Mouse (Mus musculus): ENCODE data around the gene Foxl2.

Gene Foxl2

DNA sequence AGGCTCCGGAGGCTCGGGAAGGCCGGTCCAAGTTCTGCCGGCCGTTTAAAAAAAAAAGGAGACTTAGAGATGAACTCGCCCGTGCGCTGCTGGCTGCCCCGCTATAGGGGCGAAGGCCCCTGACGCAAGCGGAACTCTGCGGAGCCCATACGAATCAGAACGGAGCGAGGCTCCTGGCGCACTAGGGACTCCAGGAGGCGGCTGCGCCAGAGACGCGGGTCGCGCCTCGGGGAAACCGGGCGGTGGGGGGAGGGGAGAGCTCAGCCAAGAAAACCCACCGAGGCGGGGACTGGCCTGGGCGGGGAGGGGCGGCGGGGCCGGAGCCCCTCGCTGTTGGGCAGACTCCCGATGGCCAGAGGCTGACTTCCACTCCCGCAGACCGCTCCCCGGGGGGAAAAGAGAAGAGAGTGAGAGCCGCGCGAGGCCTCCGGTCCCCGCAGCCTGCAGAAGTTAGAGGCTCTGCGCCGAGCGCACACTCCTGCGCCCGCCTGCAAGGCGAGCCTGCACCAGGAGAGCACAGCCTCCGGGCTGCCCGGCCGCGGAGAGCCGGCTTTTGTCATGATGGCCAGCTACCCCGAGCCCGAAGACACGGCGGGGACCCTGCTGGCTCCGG, at the start of gene Foxl2:
Gene Foxl2, plus strand, starts transcription at position 186 of the 613 bp plus-strand sequence.
- DNase-seq, result no peak

DNA sequence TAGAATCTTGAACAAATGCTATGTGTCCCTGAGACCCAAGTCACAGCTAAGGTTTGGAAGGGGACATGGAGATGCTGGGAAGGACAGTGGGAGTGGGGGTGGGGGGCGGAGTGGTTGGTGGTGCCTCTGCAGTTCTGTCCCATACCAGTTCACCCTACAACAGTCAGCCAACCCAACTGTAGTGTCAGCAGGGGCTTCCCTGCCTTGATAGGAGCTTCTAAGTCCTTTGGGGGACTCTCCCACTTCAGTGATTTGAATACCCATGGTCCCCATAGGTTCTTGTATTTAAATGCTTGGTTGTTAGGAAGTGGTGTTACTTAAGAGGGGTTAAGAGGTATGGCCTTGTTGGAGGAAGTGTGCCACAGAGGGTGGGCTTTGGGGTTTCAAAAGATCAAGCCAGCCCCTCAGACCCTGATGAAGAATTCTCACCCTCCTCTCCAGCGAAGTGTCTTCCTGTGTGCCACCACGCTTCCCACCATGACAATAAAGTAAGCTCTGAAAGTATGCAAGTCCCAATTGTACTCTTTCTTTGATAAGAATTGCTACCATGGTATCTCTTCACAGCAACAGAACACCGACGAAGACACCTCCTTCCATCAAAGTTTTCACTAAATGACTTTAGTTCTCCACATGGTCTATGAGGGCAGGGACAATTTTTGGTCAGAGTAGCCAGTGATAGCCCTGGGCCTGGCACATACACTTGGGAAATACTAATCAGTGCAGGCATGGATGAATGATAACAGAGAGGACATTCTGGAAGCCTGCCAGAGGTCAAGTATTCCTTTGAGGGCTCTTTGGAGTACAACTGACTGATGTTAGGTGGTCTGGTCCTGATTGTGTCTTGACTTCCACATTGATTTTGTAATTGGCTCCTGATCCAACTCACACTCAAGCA, 34.2 kb upstream of the Foxl2 start:
- no peak for DNase-seq

DNA sequence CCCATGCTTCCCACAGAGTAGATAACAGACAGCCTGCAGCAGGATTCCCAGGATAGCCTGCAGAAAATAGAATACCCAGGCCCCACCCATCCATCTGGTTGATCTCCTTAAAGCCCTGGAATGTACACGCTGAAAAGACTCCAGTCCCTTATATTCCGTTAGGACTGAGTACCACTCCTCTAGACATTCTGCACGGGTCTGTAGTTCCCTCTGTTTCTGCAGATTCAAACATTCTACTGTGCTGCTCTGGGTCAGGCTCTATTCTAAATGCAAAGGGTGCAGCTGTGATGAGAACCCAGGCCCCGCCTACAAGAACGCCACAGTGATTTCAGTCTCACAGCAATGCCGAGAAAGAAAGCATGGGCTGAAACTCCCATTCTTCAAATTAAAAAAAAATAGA, 32.0 kb upstream of the Foxl2 start:
- DNase-seq, result no peak

DNA sequence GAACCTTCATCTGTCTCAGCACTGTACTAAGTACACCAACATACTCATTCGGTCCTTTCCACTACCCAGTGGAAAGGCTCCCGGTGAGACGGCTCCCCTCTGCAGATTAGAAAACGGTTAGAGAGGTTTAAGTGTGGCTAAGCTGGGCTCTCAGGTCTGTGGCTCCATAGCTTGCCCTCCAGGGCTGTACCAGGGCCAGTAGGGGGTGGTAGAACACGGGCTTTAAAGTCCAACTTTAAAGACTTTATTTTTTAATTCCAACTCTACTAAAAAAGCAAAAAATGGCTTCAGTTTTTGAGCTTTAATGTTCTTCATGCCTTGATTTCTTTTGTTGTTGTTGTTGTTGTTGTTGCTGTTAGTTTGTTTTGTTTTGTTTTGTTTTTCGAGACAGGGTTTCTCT, 30.9 kb upstream of the Foxl2 start:
- DNase-seq, result no peak

DNA sequence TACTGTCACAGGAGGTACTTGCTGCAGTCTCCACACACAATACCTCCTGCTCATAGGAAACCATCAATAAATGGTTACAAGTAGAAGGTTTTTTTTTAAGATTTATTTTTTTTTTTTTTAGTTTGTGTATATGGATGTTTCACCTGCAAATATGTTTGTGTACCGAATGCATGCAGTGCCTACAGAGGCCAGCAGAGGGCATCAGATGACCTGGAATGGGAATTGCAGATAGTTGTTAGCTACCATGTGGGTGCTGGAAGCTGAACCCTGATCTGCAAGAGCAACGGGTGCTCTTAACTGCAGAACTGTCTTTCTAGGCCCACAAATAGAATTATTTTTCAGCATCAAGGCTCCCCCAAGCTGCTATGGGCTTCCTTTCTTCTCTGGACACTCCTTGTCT, 25.6 kb upstream of the Foxl2 start:
- no peak for DNase-seq

DNA sequence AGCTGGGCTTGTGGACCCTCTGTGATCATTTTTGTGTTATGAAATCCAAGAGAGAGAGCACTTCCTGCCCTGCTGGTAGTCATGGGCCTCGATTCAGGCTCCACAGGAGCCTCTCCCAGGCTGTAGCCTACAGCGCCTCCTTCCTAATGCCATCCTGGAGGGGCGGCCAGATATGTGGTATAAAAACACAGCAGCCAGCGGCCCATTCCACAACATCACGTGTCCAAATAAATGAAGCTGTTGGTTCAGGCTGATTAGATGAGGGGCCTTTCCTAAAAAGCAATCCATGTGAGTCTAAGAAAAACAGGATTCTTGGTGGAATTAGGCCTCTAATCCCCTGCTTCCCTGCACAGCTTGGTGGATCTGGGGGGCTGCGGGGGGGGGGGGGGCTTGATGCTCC, 22.2 kb upstream of the Foxl2 start:
- no peak for DNase-seq

DNA sequence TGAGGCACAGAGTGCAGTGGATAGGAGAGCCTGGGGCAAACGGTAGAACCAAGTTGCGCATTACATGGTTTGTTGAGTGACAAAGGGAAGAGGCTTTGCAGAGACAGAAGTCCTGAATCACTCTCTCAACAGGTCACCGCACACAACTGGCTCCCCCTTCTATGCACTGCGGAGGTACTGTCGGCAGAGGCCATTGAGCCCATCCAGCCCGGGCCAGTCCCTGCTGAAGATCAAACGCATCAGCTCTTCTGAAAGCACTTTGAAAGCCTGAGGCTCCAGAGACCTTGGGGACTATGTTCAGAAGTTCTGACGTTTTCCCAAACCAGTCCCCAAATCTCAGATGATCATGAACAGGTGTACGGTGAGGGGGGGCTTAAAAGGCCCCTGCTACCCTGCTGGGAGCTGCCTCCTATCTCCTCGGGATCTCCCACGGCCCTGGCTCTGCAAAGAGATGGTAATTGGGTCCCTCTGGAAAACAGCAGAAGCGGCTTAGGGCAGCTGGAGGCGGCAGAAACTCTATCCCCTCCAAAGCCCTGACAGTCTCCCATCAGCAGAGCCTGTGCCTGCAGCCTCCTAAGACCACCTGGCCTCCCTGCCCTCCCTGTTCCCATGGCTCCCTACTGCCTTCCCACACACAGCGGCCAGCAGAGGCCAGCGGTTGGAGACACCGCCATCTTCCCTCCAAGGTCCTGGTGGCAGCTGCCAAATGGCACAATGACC, 19.7 kb upstream of the Foxl2 start:
- DNase-seq, result no peak

DNA sequence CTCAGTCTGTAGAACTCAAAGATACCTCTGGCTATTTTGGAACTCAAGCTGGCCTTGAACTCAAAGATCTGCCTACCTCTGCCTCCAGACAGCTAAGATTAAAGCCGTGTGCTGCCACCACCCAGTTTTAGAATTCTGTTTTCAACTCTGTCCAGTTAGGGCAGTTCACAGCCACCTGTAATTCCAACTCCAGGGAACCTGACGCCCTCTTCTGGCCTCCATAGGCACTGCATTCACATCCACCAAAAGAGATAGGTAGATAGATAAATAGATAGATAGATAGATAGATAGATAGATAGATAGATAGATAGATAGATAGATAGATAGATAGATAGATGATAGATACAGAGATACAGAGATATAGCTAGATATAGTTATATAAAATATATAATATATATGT, 15.8 kb upstream of the Foxl2 start:
- DNase-seq, result no peak

DNA sequence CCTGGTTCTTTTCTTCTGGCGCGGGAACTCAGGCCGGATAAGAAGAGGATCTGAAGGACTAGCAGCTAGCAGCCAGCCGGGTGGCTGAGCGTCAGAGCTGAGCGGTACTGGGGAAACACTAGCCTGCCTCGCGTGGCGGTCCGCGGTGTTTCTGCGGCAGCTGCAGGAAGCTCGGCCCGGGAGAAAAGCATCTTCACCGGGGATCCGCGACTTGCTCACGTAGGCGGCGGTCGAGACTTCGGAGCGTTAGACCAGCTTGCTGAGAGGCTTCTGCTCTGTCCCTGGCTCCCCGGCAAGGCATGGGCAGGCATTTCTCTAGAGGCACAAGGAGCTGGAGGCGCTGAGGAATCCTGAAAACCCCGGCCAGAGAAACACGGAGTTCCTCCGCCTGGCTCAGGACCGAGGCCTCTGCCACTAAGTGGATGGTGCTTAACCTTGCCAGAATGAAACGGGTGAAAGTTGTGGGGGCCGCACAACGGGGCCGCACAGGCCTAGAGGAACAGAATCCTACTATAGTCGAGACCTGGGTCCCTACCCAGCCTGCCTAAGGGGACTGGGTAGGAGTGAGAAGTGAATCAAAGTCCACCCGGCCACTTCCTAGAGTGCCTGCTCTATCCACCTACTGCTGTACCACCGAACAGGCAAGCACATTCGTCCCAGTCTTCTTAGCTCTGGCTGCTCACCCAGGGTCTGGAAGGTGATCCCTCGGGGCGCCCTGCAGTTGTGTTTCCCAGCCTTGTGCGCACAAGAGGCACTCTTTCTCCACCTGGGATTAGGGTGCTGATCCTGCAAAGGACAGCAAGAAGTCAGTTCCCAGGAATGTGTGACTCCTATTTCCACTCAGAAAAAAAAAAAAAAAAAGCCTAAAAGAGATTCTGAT, 2.7 kb upstream of the Foxl2 start:
- no peak for DNase-seq

DNA sequence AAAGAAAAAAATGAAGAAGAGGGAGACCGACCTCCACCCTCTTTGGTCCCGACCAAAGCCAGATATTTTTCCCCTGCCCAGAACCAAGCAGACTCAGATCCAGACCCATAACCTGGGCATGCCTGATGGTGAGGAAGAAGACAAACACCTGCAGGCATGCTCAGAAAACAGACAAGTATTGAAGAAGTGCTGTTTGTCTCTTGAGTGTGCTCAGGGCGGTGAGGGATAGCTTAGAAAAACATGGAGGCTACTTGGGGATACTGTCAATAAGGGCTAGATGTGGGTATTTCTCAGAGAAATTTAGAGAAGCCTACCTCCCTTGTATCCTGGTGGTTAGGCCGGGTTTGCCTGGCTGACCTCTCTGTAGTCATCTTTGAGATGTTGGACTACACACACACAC, 1.8 kb upstream of the Foxl2 start:
- no peak for DNase-seq

DNA sequence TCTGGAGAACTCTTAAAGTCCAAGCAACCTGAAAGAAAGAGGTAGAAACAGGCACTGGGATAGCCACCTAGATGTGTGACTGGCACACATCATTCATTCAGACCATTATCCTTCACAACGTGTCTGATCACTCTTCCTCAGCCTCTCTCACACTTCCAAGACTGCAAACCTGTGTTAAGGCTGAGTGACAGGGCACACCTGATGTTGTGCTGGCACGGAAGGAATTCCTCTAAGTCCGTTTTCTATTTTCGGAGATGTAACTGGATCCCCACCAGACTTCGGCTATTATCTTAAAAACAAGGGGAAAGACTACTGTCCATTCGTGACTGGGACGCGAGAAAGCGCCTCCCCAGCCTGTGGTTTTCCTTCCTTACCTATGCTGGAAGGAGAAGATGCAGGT, 1.3 kb upstream of the Foxl2 start:
- no peak for DNase-seq

DNA sequence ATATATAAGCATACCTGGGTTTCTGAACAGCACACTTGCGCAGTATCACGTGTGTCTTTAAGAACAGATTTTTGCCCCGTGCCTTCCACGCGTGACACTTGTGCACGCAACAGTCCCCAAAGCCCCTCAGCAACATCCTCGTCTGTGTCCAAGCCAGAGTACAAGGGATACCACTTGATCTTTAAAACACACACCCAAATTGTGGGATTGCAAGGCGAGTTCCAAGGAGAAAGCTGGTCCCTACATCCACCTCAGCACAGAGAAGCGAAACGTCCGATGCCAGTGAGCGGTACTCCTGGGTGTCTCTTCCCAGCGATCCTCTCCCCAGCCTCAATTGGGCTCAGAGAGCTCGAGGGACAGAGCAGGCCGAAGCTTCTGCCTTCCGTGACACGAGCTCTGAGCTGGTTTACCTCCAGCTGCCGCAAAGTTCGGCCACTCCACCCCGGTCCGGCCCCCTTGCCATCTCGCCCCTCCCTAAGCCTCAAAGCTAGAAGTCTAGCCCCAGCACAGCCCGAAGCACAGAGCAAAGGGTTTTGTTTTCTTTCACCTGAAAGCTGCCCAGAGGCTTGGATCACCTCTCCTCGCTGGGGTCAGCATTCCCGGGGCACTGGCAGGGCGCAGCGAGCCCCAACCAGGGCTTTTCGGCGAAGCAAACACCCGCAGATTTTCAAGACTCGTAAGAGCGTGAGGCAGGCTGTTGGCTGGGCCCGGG, 541 bp upstream of the Foxl2 start:
- no peak for DNase-seq

DNA sequence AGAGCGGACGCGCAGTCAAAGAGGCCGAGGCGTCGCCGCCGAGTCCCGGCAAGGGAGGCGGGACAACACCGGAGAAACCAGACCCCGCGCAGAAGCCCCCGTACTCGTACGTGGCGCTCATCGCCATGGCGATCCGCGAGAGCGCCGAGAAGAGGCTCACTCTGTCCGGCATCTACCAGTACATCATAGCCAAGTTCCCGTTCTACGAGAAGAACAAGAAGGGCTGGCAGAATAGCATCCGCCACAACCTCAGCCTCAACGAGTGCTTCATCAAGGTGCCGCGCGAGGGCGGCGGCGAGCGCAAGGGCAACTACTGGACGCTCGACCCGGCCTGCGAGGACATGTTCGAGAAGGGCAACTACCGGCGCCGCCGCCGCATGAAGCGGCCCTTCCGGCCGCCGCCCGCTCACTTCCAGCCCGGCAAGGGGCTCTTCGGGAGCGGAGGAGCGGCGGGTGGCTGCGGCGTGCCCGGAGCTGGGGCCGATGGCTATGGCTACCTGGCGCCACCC, 682 bp downstream of the Foxl2 start:
- DNase-seq, result no peak

DNA sequence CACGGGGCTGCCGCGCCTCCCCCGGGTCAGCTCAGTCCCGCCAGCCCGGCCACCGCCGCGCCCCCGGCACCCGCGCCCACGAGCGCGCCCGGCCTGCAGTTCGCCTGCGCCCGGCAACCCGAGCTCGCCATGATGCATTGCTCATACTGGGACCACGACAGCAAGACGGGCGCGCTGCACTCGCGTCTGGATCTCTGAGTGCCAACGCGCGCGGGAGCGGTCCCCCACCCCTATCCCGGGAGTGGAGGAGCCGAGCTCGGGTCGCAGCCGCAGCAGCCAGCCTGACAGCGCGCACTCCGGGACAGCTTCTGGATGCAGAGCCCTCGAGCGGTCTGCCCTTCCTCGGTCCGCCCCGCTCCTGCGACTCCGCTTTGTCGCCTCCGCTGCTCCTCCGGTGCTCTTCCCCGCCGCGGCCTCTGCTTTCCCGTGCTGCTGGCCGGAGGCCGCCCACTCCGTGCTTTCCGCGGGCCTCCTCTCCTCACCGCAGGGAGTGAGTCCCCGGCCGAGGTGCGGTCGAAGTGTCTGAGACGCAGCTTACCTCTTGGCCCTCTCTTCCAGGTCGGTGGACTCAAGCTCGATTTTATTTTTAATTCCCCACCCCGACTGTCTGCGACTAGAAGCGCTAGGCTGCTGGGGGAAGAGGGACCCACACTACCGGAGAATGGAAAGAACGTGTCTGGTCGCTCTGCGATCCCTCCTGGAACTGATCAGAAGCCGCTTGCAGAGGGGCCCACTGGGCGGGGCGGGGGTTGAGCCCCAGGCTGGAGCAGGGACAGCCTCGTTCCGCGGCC, 1.7 kb downstream of the Foxl2 start:
- no peak for DNase-seq

DNA sequence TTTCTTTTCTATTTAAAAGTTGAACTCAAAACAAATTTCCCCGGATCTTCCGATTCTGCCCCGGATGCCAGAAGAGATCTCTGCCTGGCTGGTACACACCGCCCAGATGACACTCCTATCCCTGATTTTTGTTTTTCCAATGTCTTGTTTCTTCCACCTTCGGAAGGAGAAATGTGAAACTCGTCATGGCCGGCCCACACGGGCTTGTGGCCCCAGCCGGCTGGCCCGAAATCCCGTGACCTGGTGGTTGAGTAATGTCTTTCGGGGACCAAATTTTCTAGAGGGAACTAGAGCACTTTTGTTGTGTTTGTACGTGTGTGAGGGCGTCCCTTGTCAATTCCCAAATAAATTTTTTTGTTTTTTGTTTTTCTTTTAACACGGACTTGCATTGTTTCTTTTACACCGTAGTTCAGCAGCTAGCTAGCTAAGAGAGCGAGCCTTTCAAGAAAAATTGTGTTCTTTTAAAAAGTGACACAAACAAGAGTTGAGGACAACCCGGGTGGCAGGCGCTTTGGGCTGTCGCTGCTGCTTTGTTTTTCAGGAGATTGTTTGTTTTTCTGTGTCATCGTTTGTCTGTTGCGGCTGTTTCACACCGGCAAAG, 2.8 kb downstream of the Foxl2 start:
- DNase-seq, result no peak

DNA sequence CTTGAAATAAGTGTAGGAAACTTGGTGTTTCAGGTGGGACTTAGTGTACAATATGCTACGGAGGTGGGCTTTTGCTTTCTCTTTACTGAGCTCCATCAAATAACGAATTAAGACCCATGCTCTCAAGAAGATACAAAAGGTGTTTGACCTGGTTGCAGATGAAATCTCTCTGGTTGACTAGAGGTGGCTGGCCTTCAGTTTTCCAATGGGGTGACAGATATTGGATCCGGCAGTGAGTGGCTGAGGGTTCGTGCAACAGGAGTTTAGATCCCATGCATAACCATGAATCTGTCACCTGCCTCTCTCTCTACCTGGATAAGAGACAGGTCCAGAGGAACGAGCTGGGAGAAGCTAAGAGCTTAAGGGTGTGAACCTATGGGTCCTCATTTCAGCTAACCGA, 3.5 kb downstream of the Foxl2 start:
- no peak for DNase-seq

DNA sequence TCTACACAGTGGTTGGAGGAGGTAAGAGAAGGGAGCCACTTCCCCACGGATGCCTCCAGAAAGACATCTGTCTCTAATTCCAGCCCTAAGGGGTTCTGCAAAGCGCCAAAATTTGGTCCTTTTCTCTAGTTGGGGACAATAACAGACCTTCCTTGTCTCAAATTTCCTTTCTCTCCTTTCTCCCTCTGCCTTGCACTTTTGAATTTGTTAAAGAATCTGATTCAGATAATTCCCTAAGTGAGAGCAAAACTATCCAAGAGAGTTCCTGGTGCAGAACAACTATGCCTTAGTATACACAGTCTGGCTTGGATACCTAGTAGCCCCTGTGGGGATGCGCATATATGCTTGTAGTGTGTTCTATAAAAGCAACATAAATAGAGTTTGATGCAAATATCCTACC, 4.8 kb downstream of the Foxl2 start:
- DNase-seq, result no peak

DNA sequence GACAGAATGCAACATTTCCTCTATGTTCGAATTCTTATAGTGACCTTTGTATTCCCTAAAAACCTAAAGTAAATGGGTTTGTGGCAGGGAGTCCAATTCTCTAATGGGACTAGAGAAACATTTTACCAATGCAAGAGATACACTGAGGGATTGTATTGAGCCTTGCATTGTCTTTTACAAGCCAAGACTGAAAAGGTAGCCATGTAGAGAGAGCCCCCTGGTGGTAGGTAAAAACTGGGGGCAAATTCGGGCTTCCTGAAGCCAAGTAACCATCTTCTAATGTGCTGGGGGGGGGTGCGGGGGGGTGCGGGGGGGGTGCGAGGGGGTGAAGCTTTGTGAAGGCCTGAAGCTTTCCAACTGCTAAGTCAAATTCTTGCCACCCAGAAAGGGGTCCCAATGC, 5.3 kb downstream of the Foxl2 start:
- DNase-seq, result no peak

DNA sequence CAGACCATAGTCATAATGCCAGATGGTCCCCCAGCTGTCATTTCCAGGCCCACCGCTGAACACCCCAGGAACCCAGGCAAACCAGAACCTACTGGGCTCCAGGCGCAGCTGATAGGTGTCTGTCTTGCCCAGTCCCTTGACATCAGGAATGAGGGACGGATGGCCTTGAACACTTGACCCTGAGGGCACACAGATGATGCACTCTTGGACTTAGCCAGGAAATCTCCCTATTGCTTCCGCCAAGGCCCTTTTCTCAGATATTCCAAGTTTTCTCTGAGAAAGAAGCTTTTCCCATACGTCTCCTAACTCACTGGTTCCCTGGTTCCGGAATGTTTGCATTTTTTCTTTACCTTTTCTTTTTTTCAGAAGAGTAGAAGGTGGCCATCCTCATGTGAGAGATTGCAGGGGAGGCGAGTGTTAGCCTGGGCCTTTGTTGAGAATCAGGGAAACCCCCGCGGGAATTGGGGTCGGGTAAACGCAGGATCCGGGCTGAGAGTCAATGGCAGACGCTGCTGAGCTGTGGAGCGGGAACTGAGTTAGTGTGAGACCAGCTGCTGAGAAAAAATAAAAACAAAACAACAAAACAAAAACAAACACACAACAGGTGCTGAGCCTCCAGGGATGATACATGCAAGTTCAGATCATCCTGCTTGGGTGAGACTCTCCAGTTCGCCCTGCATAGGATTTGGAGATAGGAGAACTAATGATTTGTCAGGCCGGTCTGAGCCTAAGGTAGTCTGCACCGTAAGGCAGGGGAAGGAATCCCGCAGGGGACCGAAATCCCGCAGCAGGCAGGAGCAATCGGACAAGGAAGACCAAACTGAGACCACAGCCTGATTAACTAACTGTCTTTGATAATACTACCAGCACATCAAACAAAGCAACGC, 6.7 kb downstream of the Foxl2 start:
- no peak for DNase-seq

All from cerebellum, postnatal 36 days (tissue).